Mouse (Mus musculus) brain, embryonic 18.5 days (tissue): ENCODE data around the gene Lgr5.

Source experiments
- DNase-seq: peaks from one replicate; pipeline ENCODE4 v3.0.0-alpha.2; 2012; ENCODE audit warnings: low read depth, low spot score

Lgr5 gene

DNA sequence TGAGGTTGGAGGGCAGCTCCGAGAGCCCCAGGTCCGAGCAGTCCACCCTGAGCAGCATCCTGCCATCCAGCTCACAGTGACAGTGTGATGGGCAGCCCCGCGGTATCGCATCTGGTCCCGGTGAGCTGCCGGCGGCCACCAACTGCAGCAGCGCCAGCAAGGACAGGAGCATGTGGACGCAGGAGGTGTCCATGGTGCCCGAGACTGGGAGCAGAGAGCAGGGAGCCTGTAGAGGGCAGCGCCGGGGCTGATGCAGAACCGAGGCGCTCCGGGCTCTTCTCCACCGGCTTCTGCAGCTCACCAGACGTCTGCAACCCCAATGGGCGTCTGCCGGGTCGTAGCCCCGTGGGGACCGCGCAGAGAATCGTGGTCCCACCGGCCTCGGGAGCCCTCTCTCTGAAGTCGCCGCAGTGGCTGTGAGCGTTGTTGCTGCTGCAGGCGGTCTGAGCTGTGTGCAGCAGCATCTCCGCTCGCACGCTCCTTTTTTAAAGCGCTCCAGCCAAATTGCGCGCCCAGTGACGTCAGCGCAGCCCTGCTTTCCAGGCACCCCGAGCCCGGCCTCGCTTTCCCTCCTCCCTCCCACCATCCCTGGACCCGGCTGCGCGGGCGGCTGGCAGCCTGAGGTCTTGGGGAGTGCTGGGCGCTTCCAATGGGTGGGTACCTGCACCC lies at the start of gene Lgr5:
TSS of gene Lgr5 (minus strand) at position 480 of the 669 bp plus-strand sequence.
- no peak for DNase-seq

GRCm38 (mm10) chr10:115626678-115627077 lies 39.1 kb upstream of the Lgr5 start:
- no peak for DNase-seq

GRCm38 (mm10) chr10:115624957-115625356 lies 37.4 kb upstream of the Lgr5 start:
- no peak for DNase-seq

DNA sequence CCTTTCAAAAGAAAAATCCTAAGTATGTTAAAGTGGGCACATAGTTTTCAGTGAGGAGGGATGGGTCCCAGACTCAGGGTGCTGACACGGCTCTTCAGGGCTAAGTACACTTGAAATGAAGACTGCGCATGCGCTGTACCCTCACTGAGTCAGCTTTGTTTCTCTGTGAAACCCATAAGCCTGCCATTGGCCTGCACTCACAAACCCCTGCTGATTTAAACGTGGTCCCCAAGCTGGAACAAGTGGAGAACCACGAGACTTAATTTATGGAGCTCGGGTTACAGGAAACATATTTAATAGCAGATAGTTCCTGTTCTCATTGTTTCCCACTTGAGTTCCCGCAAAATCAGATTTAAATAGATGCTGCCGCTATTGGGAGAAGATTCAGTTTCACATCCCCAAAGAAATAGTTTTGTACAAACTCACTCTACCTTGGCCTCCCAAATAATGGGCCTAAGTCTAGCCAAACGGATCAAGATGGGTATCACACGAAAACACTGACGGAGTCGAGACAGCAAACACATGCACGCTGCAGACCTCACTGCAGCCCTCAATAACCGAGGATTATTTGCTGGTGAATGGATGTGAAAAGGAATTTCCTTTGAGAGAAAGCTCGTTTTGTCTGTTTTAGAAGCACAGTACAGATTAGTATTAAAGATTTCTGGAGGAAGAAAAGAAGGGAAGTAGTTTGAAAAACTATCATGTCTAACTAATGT lies 36.5 kb upstream of the Lgr5 start:
- no peak for DNase-seq

GRCm38 (mm10) chr10:115623481-115623880 lies 35.9 kb upstream of the Lgr5 start:
- DNase-seq = no peak

DNA sequence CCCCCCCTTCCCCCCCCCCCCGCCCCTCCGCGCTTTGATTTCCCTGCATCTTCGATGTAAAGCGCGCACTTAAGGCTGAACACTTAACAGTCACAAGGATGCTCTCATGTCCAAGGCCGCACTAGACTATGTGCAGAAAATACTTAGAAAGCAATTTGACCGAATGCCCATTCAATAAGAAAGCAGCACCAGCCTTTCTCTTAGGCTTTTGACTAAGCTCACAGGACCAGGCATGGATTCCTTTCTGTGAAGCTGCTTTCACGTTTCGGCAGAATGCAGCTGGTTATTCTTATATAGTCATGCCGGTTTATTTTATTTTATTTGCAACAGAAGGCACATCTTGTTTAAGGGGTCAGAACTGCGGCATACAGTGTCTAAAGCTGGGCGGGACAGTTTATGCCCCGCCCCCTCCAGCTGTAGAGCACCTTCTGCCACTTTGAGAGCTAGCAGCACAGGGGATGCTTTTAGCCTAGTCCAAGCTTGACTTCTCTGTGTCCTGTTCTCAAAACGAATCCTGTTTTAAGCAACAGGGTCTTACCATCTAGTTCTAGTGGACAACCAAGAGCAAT lies 30.8 kb upstream of the Lgr5 start:
- no peak for DNase-seq

DNA sequence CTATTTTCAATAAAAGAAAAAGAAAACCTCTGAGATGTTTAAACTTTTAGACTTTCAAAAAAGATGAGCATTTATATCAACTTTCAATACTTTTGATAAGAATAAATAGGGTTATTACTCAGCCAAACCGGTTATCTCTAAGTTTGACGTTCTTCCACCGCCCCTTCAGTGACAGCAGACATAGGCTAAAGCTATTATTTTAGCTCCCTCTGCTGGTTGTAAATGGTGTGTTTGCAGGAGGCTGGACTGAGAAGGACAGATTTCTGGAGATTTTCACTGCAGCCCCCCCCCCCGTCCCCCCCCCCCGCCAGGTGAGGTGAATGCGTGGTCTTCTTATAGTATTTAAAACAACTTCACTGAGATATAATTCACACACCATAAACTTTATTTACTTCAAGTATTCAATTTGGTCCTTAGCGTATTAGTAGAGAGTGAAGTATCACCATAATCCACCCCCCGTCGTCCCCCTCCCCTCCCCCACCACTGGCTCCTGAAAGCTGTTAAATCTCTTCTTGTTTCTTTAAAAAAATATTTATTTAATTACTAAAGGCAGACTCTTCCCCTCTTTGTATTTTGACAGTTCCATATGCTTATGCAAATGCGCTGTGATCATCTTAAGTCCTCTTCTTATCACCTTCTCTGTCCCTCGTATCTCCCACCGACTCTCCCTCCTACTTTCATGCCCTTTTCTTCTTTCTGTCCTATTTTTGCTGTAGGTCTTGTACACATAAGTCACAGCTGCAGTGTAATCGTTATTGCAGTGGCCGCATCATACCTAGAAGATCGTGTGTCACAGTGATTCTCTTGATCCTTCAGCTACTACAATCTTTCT lies 30.1 kb upstream of the Lgr5 start:
- no peak for DNase-seq

DNA sequence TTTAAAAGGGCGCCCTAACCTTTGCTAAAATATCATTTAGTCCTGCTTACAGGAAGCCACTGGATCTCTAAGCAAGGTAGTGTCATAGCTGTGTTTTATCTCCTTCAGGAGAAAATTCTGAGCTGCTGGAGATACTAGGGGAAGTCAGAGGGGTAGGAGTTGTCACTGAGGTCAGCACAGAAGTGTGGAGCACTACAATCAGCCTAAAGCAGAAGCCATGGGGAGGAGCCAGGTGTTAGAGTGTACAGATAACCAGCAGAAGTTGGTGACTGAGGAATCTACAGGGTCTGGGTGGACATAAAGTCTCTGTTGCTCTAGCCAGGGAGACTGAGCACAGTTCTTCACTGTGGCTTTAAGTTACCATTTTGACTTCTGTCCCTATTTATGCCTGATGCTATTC lies 8.2 kb upstream of the Lgr5 start:
- DNase-seq = no peak

- DNase-seq = no peak
Measured at GRCm38 (mm10) chr10:115593651-115594050, 6.1 kb upstream of the Lgr5 start.

GRCm38 (mm10) chr10:115593221-115593620 lies 5.6 kb upstream of the Lgr5 start:
- no peak for DNase-seq

GRCm38 (mm10) chr10:115587979-115588378 lies 399 bp upstream of the Lgr5 start:
- DNase-seq = no peak

DNA sequence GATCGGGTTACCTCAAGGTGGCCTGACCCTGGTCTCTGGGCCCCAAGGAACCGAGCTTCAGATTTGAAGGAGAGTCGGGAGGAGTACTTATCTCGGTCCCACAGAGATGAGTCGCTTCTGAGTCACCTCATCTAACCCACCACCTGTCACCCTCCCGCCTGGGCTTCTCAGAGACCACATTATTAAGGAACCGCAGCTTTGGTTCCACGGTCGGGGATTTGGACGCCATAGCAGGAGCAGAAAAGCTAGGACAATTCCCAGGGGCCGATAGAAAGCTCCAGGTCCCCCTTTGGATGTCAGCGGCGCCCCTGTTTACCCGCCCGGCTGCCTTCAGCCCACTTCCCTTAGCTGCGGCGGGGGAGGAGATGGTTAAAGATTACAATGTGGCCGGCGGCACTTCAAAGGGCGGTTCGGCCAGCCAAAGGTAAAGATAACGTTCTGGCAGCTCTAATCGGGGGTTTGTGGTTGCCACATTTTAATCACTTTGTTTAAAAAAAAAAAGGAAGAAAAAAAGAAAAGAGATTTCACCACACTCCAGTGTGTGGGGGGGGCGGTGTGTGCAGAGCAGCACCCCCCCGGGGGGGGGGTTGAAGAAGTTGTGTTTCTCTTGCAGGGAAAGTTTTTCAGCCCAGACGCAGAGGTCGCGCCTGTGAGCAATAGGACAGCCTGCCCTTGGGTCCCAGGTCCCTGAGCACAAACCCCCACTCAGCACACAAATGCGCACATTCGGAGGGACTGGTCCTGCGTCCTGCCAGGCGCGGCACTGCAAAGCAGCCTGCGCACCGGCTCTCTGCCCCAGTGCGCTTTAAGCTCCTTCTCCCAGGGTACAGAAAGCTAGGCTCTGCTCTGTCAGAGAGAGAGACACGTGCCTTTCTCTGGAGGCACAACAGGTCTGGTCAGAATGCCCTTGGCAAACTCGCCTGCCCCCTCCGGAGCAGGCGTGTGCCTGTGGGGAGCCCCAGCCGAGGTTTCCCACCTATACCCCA lies 1.0 kb downstream of the Lgr5 start:
- no peak for DNase-seq

- DNase-seq = no peak
Measured at GRCm38 (mm10) chr10:115585491-115586245, 1.9 kb downstream of the Lgr5 start.

DNA sequence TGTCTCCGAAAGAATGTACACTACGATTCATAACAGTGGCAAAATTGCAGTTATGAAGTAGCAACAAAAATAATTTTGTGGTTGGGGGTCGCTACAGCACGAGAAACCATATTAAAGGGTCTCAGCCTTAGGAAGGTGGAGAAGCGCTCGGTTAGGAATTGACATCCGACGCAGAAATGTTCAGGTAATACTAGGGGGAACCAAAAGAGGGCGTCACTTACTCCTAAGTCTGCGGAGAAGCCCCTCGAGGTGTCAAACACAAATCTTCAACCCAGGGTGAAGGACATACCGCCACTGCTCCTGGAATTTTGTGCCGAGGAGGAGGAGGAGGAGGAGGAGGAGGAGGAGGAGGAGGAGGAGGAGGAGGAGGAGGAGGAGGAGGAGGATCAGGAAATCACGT lies 2.9 kb downstream of the Lgr5 start:
- no peak for DNase-seq

DNA sequence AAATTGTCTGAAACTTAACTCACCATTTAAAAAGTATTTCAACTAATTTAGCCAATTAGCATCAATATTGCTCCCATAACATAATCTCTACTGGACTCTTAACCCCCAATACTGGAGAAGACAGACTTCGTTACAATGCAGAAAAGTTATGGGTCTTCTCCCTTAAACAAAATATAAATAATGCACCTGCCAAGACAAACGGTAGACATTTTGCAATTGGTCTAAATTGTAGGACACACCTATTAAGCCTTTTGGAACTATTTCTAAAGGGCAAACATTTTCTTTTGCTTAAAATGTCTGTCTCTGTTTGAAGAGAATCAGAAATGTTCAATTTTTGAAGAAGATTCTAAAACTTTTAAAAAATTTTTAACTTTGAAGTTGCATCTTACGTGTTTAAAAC lies 4.5 kb downstream of the Lgr5 start:
- DNase-seq = no peak

DNA sequence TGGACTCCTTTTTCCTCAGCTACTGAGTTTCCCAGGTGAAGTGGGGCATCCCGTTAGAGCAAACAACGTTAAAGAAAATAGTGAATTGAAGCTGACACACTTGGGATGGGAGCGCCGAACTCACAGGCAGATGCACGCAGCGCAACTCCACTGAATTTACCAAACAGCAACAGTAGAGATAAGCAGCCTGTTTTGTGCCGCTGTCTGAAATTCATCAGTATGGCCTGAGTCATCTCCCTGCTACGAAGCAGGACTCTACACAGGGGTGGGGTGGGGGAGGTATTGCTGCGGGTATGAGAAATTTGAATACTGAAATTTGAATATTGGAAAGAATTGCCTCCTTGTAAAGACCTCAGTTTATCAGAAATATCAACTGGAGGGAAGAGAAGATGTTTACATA lies 5.6 kb downstream of the Lgr5 start:
- DNase-seq = no peak

DNA sequence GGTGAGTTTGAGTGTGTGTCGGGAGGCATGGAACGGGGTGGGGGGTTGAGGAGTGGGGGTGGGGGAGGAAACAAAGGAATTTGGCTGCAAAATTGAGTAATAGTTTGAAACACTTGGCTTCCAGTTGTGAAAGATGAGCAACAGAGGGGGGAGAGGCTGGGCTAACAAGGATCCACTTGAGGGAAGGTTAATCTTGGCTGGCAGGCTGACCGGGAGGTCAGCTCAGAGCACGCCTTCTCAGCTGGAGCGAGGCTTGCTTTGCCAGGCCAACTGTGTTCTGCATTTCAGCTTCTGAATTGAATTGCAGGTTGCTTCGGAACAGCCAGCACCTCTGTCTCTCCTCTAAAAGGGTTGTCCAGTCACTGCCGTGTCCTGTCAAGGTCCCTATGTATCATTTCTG lies 8.1 kb downstream of the Lgr5 start:
- DNase-seq = no peak

GRCm38 (mm10) chr10:115579076-115579475 lies 8.5 kb downstream of the Lgr5 start:
- DNase-seq = no peak

GRCm38 (mm10) chr10:115571734-115572440 lies 15.7 kb downstream of the Lgr5 start:
- DNase-seq = no peak

DNA sequence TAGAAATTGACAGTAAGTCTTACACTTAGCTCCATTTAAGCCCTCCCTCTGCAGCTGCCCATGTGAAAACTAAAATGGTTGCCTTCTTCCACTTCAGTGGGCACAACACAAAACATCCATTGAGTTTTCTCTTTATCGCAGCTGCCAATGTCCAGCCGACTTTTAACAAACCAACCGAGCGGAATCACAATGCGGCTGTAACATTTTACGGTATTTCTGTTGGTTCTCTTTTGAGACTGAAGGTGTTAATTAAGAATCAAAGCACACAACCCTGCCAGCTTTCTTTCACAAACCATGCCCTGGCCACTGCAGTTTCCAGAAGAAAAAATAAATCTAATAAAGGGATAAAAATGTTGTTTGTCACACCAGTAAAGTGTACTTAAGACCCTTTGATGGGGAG lies 16.3 kb downstream of the Lgr5 start:
- DNase-seq = no peak
